Mouse (Mus musculus): ENCODE results near the gene Pnpla3. TPM values are rescaled to one million over a fixed set of nuclear protein-coding genes. Genes with fewer than 3 reads are reported as not detected.

Pnpla3 gene
- polyA plus RNA-seq, 1 experiment from 2014 or later, result 0.57 TPM

- H3K36me3 ChIP-seq (ENCODE audit: insufficient read depth, low read length), result peaks cover 74% of the 10 kb centered on the region
- H3K9ac ChIP-seq (ENCODE audit: low read depth, low read length), result no peak overlapping the region
- 95% methylated on average over 4 of the region's 4 CpGs for WGBS
- no peaks in the 10 kb centered on the region for H3K9me3 ChIP-seq (replicated peaks; ENCODE audit: low read length)
- H3K27me3 ChIP-seq (ENCODE audit: insufficient read depth, low read length), result no peaks in the 10 kb centered on the region
- ATAC-seq (replicated peaks; ENCODE audit: low FRiP score, low read depth) (no peak), DNase-seq (ENCODE audit: low spot score) (no peak)
- no peaks in the 10 kb centered on the region for H3K4me1 ChIP-seq (replicated peaks; ENCODE audit: insufficient read depth, low read length)
- no peak overlapping the region for H3K4me2 ChIP-seq (ENCODE audit: low read length)
- no peak overlapping the region for H3K27ac ChIP-seq
- TF ChIP-seq CTCF (IDR thresholded peaks at IDR 0.05; ENCODE audit: low read depth), result no peak
- no peak overlapping the region for H3K4me3 ChIP-seq (replicated peaks; ENCODE audit: low read depth, low read length)
These were observed 39.7 kb downstream of the Pnpla3 start for GRCm38 (mm10) chr15:84207327-84207726.

GRCm38 (mm10) chr15:84209517-84210412 is 42.1 kb downstream of the Pnpla3 start:
- Histone ChIP-seq H3K4me3 (replicated peaks; ENCODE audit: low read depth, low read length) (no peak overlapping the region), H3K4me1 (replicated peaks; ENCODE audit: insufficient read depth, low read length) (no peaks in the 10 kb centered on the region; the same call in 1 of the 2 replicates), H3K4me2 (ENCODE audit: low read length) (no peak overlapping the region), H3K27me3 (ENCODE audit: insufficient read depth, low read length) (no peaks in the 10 kb centered on the region), H3K36me3 (ENCODE audit: insufficient read depth, low read length) (peaks cover 51% of the 10 kb centered on the region), H3K27ac (peak overlapping the region; percentile 14; the same call in 1 of the 2 replicates), H3K9ac (ENCODE audit: low read depth, low read length) (no peak overlapping the region), H3K9me3 (replicated peaks; ENCODE audit: low read length) (no peaks in the 10 kb centered on the region)
- no peak for DNase-seq (ENCODE audit: low spot score)
- WGBS, result 77% methylated on average over 11 of the region's 11 CpGs
- no peak for ATAC-seq (replicated peaks; ENCODE audit: low FRiP score, low read depth)
- TF ChIP-seq CTCF (IDR thresholded peaks at IDR 0.05; ENCODE audit: low read depth), result no peak

GRCm38 (mm10) chr15:84210461-84210860 is 42.8 kb downstream of the Pnpla3 start:
- Histone ChIP-seq H3K36me3 (ENCODE audit: insufficient read depth, low read length) (peaks cover 46% of the 10 kb centered on the region), H3K27me3 (ENCODE audit: insufficient read depth, low read length) (no peaks in the 10 kb centered on the region), H3K27ac (no peak overlapping the region), H3K9ac (ENCODE audit: low read depth, low read length) (no peak overlapping the region), H3K4me3 (replicated peaks; ENCODE audit: low read depth, low read length) (no peak overlapping the region), H3K4me2 (ENCODE audit: low read length) (no peak overlapping the region), H3K9me3 (replicated peaks; ENCODE audit: low read length) (no peaks in the 10 kb centered on the region), H3K4me1 (replicated peaks; ENCODE audit: insufficient read depth, low read length) (no peaks in the 10 kb centered on the region; the same call in 1 of the 2 replicates)
- WGBS, result 94% methylated on average over 13 of the region's 13 CpGs
- no peak for ATAC-seq (replicated peaks; ENCODE audit: low FRiP score, low read depth)
- DNase-seq (ENCODE audit: low spot score), result no peak
- no peak for TF ChIP-seq CTCF (IDR thresholded peaks at IDR 0.05; ENCODE audit: low read depth)

- 92% methylated on average over 13 of the region's 13 CpGs for WGBS
- peaks cover 42% of the 10 kb centered on the region for H3K36me3 ChIP-seq (ENCODE audit: insufficient read depth, low read length)
- no peak for ATAC-seq (replicated peaks; ENCODE audit: low FRiP score, low read depth)
These were observed 43.3 kb downstream of the Pnpla3 start for GRCm38 (mm10) chr15:84210941-84211340.

GRCm38 (mm10) chr15:84211564-84211963 is 43.9 kb downstream of the Pnpla3 start:
- ATAC-seq (replicated peaks; ENCODE audit: low FRiP score, low read depth), result no peak
- Histone ChIP-seq H3K36me3 (ENCODE audit: insufficient read depth, low read length) (peaks cover 36% of the 10 kb centered on the region), H3K27ac (no peak overlapping the region)

More at GRCm38 (mm10) chr15:84210941-84211340, 43.3 kb downstream of the Pnpla3 start:
- Histone ChIP-seq H3K9me3 (replicated peaks; ENCODE audit: low read length) (no peaks in the 10 kb centered on the region), H3K9ac (ENCODE audit: low read depth, low read length) (no peak overlapping the region), H3K27ac (no peak overlapping the region), H3K4me1 (replicated peaks; ENCODE audit: insufficient read depth, low read length) (peaks cover 1% of the 10 kb centered on the region), H3K4me3 (replicated peaks; ENCODE audit: low read depth, low read length) (no peak overlapping the region), H3K27me3 (ENCODE audit: insufficient read depth, low read length) (no peaks in the 10 kb centered on the region), H3K4me2 (ENCODE audit: low read length) (no peak overlapping the region)
- no peak for TF ChIP-seq CTCF (IDR thresholded peaks at IDR 0.05; ENCODE audit: low read depth)
- DNase-seq (ENCODE audit: low spot score), result no peak

GRCm38 (mm10) chr15:84212031-84212755 is 44.6 kb downstream of the Pnpla3 start:
- Histone ChIP-seq H3K27me3 (ENCODE audit: insufficient read depth, low read length) (no peaks in the 10 kb centered on the region), H3K36me3 (ENCODE audit: insufficient read depth, low read length) (peaks cover 30% of the 10 kb centered on the region), H3K27ac (no peak overlapping the region), H3K4me3 (replicated peaks; ENCODE audit: low read depth, low read length) (no peak overlapping the region), H3K9me3 (replicated peaks; ENCODE audit: low read length) (no peaks in the 10 kb centered on the region), H3K4me2 (ENCODE audit: low read length) (no peak overlapping the region), H3K4me1 (replicated peaks; ENCODE audit: insufficient read depth, low read length) (peaks cover 14% of the 10 kb centered on the region), H3K9ac (ENCODE audit: low read depth, low read length) (no peak overlapping the region)
- DNase-seq (ENCODE audit: low spot score) (peak; percentile 86), ATAC-seq (replicated peaks; ENCODE audit: low FRiP score, low read depth) (no peak; the same call in 1 of the 2 replicates)
- WGBS, result 48% methylated on average over 6 of the region's 6 CpGs
- TF ChIP-seq CTCF (IDR thresholded peaks at IDR 0.05; ENCODE audit: low read depth), result peak; percentile 98

More at GRCm38 (mm10) chr15:84211564-84211963, 43.9 kb downstream of the Pnpla3 start:
- no peak overlapping the region for H3K9ac ChIP-seq (ENCODE audit: low read depth, low read length)
- 73% methylated on average over 4 of the region's 4 CpGs for WGBS
- no peak overlapping the region for H3K4me2 ChIP-seq (ENCODE audit: low read length)
- peaks cover 7% of the 10 kb centered on the region for H3K4me1 ChIP-seq (replicated peaks; ENCODE audit: insufficient read depth, low read length)
- no peak overlapping the region for H3K4me3 ChIP-seq (replicated peaks; ENCODE audit: low read depth, low read length)
- H3K9me3 ChIP-seq (replicated peaks; ENCODE audit: low read length), result no peaks in the 10 kb centered on the region
- no peak for TF ChIP-seq CTCF (IDR thresholded peaks at IDR 0.05; ENCODE audit: low read depth)
- H3K27me3 ChIP-seq (ENCODE audit: insufficient read depth, low read length), result no peaks in the 10 kb centered on the region
- DNase-seq (ENCODE audit: low spot score), result no peak

Data from kidney, postnatal 0 days (tissue).